Mouse (Mus musculus): ENCODE measurements around the gene Gsta4.
"Not testable (repeated sequence)": the region's sequence is repeated elsewhere in the genome, so short reads cannot be mapped to it uniquely, and the experiment has no call there.

Gsta4 gene

DNA sequence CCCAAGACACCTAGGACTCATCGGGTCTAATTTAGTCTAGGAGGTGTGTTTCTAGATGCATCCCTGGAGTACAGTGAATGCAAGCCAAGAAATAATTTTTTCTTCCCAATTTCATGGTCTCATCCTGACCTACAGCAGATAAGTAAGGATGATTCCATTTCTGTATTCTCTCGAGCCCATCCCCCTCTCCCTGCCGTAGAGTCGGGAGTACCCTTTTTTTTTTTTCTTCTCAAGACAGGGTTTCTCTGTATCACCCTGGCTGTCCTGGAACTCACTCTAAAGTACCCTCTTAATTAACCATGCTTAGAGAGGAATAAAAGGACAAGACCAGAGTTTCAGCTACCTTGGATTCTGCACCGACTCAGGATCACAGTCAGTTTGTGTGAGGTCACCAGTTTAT, 4.4 kb upstream of the Gsta4 start:
- no peak for DNase-seq (ENCODE audit: low read depth, low spot score)

DNA sequence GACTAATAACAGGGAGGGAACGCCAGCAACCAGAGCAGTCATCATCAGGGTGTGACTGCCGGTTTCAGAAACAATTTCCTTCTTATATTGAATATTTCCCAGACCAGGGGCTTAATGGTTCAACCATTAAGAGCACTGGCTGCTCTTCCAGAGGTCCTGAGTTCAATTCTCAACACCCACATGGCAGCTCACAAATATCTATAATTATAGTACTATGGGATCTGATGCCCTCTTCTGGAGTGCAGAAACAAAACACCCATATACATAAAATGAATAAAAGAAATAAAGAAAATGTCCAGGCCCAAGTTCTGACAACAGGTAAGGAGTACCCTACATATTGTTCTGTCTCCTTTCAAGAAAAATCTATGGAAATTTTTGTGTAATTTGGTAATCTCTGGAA, 3.5 kb upstream of the Gsta4 start:
- DNase-seq (ENCODE audit: low read depth, low spot score): no peak

DNA sequence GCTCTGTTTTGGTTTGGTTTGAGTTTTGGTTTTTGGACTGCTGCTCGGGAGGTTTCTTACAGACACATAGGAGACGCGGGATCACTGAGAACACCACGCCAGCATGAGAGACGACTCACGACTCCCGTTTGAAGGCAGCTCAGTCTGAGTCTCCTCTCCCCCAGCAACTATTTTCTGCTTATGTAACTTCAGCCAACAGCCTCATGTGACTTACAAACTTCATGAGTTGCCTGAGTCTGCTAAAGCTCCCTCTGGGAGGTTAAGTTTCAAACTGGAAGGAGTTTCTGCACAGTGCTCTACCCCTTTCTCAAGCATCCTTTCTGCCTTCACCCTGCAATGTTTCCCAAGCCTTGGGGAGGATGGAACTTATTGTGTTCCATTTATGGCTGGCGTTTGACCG, 3.1 kb downstream of the Gsta4 start:
- DNase-seq (ENCODE audit: low read depth, low spot score): no peak

DNA sequence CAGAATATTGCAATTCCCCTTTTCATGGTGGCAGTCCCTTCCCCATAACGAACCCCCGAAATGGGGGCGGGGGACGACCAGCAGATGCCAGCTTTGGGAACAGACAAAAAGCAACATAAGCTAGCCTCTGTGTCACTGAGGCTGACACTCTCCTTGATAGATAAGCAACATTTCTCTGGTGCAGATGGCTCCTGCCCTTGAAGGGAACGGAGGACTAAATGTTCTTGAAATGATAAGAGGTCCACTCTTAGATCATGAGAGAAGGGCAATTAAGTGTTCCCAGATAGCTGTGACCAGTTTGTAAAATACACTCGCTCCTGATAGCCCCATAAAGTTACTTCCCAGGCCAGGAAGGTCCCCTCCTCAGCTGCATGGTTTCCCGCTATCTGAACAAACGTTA, 6.3 kb downstream of the Gsta4 start:
- DNase-seq (ENCODE audit: low read depth, low spot score): no peak

DNA sequence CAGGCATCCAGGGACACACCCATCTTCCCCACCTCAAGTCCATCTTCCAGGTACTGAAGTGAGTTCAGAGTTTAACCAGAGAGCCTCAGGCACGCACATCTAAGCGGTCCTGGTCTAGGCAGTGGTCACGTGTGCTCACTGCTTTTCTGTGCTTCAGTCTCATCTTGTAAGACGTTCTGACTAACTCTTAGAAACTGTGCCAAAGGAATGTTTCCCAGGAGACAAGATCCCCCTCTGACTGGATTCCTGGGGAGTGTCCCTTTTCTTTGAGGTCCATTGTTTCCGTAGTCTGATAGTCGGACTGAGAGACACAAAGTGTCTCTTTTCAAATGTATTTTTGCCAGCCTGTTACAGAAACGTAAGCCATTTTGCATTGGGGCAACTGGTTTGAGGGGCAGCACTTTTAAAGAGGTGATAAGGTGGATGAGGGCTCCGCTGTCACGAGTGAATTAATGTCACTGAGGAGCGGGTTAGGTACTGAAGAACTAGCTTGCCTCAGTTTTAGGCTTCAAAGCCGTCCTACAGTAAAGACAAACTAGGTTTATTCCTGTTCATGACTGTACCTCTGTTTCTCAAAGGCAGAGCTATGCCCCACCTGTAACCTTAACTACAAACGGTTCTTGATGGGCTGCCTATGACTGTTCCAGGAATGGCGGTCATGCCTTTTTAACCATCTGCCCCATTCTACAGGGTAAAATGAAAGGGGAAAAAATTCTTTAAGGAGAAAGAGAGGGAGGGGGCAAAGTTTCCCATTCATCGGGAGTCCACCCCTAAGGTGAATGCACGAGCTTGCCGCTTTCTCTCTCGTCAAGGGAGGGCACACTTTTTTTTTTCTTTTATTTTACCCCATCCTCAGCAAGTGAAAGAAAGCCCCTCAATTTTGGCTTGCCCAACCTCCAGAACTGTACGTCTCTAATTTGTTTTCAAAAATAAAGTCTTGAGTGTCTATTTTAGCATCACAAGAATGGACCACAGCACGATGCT, 8.4 kb downstream of the Gsta4 start:
- DNase-seq (ENCODE audit: low read depth, low spot score): peak; percentile 98

DNA sequence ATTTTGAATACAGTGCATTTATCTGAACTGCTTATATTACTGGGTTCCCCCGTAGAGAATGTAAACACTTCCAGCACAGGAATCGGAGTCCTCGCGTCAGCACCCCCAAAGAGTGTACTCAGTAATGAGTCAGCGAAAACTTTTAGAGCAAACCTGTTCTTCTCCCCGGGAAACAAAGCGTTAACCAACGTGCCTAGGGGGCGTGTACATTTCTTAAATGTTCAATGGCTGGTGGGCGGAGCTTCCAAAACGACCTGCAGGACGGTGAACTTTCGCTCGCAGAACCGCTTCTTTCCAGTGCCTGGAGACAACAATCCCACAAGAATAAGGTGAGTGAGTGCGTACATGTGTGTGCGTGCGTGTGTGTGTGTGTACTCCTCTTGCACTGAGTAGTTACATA, 9.2 kb downstream of the Gsta4 start:
- DNase-seq (ENCODE audit: low read depth, low spot score): peak; percentile 98

DNA sequence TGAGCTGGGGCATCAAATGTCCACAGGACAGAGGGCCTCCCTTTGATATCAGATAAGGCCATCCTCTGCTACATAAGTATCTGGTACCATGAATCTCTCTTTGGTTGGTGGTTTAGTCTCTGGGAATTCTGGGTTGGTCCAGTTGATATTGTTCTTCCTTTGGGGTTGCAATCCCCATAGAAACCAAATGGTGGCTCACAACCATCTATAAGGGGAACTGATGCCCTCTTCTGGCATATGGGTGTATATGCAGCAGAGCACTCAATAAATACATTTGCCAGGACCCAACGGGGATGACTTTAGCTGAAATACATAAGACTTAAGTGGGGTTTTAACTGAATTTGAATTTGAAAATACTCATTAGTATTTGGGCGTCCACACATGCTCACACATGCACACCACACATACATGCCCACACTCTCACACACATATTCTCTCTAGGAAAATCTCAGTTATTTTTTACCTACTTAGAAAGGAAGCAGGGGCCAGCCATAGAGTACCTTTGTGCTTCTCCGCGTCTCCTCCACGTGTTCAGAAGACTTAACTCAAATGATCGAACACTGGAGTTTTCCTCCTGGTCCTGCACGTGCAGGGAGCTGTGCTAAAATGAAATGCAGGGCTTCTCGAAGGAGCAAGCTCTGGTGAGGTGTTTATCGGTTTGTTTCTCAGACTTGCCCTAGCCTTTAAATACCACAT, 11.5 kb downstream of the Gsta4 start:
- DNase-seq (ENCODE audit: low read depth, low spot score): peak; percentile 92

DNA sequence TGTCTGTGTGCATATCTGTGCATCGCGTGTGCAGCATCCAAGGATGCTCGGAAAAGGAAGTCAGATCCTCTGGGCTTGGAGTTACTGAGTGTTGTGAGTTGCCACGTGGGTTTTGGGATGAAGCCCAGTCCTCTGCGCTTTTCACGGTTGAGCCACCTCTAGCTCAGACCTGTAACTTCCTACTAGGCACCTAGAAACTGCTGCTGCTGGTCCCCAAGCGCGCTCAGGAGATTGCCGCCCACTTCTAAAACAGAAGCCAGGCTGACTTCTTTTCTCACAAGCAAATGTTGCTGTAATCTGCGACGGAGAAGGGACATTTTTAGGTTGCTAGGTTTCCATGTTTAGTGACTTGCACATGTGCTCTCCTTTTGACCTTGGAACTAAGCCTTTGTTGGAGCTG, 12.5 kb downstream of the Gsta4 start:
- peak; percentile 55 for DNase-seq (ENCODE audit: low read depth, low spot score)

DNA sequence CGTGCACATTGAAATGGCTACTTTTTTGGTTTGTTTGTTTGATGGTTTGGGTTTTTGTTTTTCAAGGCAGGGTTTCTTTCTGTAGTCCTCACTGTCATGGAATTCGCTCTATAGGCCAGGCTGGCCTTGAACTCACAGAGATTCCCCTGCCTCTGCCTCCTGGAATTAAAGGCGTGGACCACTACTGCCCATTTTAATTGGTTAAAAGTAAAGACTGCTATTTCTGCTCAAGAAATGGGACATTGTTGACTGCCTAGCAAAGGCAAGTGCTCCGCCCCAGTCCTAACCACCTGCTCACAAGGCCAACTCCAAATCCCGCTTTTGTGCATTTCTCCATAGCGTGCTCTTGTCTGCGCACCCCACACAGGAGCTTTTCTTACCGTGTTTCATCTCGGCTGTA, 15.2 kb downstream of the Gsta4 start:
- DNase-seq (ENCODE audit: low read depth, low spot score): peak; percentile 62

DNA sequence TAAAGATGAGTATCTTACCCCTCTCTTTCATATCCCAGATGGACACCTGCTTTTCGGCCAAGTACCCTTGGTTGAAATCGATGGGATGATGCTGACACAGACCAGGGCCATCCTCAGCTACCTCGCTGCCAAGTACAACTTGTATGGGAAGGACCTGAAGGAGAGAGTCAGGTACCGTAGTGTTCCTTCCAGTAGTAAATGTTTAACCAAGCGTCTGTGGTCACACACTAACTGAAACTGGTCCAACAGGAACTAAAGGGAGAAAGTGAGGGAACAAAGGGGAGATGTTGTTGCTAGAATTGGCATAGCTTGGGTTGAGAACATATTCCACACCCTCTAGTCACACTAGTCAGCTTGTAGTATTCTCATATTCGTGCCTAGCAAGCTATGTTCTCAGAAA, 21.6 kb downstream of the Gsta4 start:
- DNase-seq (ENCODE audit: low read depth, low spot score): no peak

DNA sequence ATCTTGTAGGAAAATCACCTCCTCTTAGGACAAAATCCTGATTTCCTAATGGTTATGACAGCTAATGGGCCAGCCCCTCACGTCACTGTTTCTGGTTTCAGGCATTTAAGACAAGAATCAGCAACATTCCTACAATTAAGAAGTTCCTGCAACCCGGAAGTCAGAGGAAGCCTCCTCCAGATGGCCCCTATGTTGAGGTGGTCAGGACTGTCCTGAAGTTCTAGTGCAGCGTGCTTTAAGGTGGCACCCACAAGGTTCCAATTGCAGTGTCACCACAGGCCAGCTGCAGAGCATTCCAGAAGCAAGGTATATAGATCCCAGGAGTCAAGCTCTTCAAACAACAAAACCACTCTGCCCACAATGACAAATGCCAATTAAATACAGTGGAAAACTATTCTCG, 26.4 kb downstream of the Gsta4 start:
- no peak for DNase-seq (ENCODE audit: low read depth, low spot score)

DNA sequence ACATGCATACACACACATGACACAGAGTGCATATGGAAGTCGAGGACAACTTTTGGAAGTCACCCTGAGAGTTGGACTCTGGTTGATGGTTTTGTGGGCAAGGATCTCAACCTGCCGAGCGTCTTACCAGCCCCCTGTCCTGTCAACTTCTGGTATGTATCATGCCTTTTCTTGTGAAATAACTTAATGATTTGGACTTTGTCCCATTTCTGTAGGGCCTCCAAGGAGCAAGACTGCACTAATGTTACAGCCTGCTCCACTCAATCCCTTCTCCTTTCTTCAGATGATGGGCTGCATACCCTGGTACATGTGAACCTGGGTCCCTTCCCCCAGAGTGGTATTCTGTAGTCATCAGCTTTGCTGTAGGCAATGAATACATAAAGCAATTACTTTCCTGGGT, 27.5 kb downstream of the Gsta4 start:
- no peak for DNase-seq (ENCODE audit: low read depth, low spot score)

DNA sequence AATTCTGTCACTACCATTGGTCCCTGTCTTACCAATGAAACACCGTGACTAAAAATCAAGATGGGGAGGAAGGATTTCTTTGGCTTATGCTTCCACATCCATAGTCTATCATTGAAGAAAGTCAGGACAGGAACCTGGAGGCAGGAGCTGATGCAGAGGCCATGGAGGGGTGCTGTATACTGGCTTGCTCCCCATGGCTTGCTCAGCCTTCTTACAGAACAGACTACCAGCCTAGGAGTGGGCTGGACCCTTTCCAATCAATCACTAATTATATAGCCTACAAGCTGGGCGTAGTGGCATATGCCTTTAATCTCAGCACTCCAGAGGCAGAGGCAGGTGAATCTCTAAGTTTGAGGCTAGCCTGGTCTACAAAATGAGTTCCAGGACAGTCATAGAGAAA, 28.2 kb downstream of the Gsta4 start:
- no peak for DNase-seq (ENCODE audit: low read depth, low spot score)

DNA sequence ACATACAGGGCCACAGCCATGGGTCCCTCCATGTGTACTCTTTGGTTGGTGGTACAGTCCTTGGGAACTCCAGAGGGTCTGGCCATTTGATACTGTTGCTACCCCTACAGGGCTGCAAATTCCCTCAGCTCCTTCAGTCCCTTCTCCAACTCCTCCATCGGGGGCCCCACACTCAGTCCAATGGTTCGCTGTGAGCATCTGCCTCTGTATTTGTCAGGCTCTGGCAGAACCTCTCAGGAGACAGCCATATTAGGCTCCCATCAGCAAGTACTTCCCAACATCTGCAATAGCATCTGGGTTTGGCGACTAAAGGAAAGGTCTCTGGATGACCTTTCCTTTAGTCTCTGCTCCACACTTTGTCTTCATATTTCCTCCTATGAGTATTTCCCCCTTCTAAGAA, 28.9 kb downstream of the Gsta4 start:
- DNase-seq (ENCODE audit: low read depth, low spot score): no peak

DNA sequence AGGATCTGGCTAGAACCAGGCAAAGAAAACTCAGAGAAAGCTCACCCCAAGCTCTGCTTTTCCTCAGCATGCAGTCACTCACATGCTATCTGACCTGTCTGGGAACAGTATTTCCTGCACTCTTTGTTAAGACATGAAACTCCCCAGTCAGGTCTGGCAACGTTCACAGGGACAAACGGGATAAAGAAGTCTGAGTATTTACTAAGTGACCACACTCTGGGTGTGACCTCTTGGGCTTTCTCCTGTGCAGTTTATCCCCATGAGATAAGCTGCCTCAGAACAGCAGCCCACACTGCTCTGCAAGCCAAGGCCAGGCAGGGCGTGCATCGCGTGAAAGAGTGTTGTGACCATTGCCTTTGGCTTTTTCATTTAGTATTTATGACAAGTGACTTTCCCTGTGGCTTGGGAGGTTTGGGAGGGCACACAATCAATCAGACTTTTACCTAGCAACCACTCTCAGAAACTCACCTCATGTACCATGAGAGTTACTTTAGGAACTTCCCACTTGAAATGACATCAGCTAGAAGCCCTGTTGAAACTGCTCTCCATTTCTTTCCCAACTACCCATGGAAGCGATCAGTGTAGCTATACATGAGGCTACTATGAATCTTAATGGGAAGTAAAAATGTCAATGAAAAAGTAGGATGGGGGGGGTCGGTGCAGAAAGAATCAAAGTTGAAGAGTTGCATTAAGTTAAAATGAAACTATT, 29.9 kb downstream of the Gsta4 start:
- DNase-seq (ENCODE audit: low read depth, low spot score): no peak

DNA sequence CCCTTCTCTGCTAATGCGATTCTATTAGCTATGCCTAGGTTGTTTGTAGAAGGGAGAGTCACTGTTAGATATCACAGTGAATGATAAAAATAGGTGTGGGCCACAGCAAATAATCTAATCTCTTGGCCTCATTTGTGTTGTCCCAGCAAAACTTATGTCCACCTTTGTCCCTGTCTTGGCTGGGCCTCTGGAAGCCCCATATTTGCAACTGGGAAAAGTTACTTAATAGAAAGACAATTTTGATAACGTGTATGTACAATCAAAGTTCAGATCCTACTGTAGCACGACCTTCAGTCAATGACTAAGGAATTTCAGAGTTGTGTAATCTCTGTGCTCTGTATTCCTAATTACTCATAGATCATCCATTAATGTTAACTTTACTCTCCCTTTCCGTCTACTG, 34.5 kb downstream of the Gsta4 start:
- no peak for DNase-seq (ENCODE audit: low read depth, low spot score)

DNA sequence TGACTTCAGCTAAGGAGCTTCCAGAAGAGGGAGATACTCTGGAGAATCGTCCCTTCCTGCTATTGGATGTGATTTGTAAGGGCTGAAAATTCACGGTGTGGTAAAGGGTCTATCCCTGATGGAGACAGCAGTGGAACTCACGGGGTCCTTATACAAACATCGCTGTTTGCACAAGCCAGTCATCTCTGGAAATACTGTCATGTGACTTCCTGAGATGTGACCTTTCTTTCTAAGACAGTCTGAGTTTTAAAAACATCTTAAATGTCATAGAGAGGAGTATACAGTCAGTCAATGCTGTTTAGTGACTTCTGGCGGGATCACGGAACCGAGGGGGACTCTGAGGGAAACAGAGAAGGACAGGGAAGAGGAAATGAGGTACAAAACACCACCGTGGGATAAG, 40.0 kb downstream of the Gsta4 start:
- DNase-seq (ENCODE audit: low read depth, low spot score): no peak

DNA sequence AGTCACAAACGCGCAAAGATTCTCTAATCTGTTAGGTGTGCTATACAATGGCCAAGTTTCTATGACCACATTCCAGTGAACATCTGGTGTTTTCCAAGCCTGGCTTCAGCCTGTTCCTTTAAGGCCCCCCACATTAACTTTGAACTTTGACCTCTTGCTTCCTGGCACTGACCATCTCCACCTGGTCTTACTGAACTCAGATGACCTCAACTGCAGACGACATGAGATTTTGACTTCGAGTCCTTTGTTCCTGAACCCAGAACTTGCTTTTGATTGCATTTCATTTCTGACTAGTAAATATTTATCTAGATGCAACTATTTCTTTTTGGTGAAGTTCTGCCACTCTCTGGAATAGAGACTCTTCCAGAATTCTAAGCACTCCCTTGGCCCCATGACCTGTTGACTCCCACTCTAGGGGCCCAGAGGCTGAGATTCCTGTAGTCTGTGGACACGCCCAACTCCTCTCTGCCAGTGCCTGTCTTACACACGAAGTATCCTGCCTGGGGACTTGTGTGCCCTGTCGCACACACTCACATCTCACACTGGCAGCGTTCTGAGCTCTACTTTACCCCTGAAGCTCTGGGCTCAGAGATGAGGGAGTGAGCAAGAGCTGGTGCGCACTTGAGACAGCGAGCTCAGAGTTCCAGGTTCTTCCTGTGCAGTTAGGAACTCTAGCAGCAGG, 40.8 kb downstream of the Gsta4 start:
- no peak for DNase-seq (ENCODE audit: low read depth, low spot score)

DNA sequence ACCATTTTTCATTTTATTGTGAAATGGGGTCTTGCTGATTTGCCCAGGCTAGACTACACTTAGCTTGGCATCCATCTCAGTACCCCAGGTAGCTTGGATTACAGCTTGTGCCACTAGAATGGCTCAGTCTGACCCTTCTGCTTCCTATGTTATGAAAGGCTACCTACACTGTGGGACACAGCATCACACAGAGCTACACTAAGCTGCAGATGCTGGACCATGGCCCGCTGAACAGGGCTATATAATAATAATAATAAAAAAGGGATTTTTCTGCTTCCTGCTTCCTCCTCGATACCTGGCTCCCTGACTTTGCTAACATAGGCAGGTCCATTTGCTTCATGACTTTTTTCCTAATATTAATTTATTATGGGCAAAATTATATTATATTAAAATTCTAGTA, 41.8 kb downstream of the Gsta4 start:
- no peak for DNase-seq (ENCODE audit: low read depth, low spot score)

DNA sequence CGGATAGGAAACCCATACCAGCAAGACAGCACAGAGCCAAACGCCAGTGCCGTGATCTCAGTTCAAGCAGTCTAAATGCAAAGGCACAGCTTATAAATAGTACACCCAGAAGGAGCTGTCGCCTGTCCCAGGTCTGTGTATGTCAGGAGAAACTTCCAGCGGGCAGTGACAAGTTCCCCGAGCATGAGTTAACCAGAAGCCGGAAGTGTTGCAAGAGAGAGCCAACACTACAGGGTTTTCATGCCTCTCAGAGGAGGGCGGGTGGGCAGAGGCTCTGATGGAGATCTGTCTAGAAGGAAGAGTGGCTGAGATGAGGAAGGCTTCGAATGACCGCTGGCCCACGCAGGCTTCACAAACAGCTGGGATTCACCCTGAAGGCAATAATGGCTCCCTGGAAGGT, 42.7 kb downstream of the Gsta4 start:
- DNase-seq (ENCODE audit: low read depth, low spot score): no peak

DNA sequence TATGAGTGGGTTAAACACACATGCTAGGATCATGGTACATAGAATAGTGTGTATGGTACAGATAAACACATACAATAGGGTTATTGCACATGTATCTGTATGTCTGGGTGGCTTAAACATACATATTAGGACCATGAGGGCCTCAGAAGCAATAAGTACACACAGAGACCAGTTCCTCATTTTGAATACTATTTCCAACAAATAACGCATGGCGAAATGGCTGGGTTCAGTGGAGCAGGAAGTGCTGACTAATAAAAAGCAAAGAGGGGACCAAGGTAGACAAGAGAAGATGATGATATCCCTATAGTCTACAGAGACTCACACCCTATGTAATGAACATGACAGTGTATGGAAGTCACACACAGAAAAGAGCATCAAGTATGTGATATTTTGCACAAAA, 45.5 kb downstream of the Gsta4 start:
- no peak for DNase-seq (ENCODE audit: low read depth, low spot score)

DNA sequence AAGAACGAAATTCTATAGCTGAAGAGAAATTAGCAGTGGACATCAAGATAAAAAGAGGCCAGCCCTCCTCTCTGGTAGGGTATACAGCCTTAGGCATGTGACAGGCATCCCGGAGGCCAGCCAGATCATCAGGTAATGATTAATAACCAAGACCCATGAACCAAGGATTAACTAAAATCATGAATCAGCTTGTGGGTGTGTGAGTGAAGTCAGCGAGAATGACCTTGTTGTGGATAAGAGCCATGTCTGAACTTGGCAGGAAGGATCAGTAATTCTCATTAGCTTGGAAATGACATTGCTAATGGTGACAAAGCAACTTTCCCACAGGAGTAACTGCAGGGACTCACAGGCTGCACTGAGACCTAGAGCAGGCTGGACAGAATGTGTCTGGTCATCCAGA, 47.1 kb downstream of the Gsta4 start:
- DNase-seq (ENCODE audit: low read depth, low spot score): not testable (repeated sequence)

Measured in ES-CJ7 (cell line).